8 mouse cellular contexts compared by ENCODE assay signal in the genomic region with DNA sequence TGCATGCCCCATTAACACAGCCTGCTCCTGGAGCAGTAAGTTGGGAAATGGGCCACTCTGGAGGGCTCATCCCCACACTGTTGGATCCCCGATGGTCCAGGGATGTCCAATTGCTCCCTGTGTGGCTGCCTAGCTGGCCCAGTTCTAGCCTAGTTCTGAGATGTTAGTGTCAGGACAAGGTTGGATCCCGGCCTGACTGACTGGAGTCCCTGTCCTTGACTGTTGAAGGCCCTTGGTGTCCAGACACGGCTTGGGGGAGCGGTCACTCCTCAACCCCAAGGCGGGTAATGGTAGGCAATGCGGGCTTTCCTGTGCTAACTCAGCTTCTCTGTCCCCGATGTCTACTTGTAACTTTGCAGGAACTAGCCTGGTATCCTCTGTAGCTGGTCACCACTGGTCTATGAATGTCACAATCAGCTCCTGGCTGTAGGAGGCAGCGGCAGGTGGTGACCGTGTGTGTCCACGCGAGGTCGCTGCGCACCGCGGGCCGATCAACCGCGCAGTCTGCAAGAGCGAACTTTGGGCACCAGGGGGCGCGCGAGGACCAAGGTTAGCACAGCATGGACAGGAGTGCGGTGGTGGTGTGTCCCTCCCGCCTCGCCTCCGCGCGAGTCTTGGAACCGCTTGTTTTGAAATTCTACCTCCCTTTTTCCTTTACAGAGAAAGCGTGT. TPM values are rescaled to one million over a fixed set of nuclear protein-coding genes. Genes with fewer than 3 reads are reported as not detected.
DNase-seq lines count a peak whose midpoint lies in the region; ATAC-seq and TF ChIP-seq lines count a peak whose summit lies in the region.

No protein-coding gene starts in this region.

- no peak overlapping the region for H3K9ac ChIP-seq in intestine, postnatal 0 days (ENCODE audit: low read depth, low read length)
- peak overlapping the region; percentile 31; the same call in 1 of the 2 replicates for H3K9ac ChIP-seq in midbrain, embryonic 11.5 days (ENCODE audit: low read length)

- intact Hi-C loops in left cerebral cortex, postnatal 36 days (cut with DNase I), result loop anchor here (2.0 to 10.0 kb wide), 7 partner anchors 73 to 1357 kb away; no protein-coding TSS in a partner anchor

- no peak overlapping the region for H3K4me3 ChIP-seq in intestine, postnatal 0 days (ENCODE audit: low read depth, low read length)
- H3K4me3 ChIP-seq in midbrain, embryonic 11.5 days (ENCODE audit: low read depth, low read length), result 0 out of 2 replicates have a peak overlapping the region, but pooled peaks have one; percentile 10

- no peaks in the 10 kb centered on the region for H3K27me3 ChIP-seq in intestine, postnatal 0 days (replicated peaks; ENCODE audit: control insufficient read depth, insufficient read depth, low read length)
- H3K27me3 ChIP-seq in midbrain, embryonic 11.5 days (ENCODE audit: control insufficient read depth, insufficient read depth, low read length), result no peaks in the 10 kb centered on the region; the same call in 1 of the 2 replicates

- no peaks in the 10 kb centered on the region for H3K4me1 ChIP-seq in intestine, postnatal 0 days (replicated peaks; ENCODE audit: control insufficient read depth, insufficient read depth, low read length)
- H3K4me1 ChIP-seq in midbrain, embryonic 11.5 days (ENCODE audit: control insufficient read depth, insufficient read depth, low read length), result peaks cover 2% of the 10 kb centered on the region; the same call in 1 of the 2 replicates

- DNase-seq in adrenal gland, adult 8-10 months, result peak; percentile 84
- peak; percentile 96 for DNase-seq in embryo, embryonic 9.5 days (ENCODE audit: extremely low spot score)
- DNase-seq in left cerebral cortex, postnatal 36 days (ENCODE audit: low spot score in 2 of 2), result peak; percentile 93 to 94
- DNase-seq in midbrain, embryonic 11.5 days (ENCODE audit: low spot score, missing footprints), result peak; percentile 100
- peak; percentile 100 for DNase-seq in right cerebral cortex, postnatal 4 days
- DNase-seq in yolk sac, embryonic 10.5 days (ENCODE audit: low spot score), result peak; percentile 88

- H3K36me3 ChIP-seq in intestine, postnatal 0 days (ENCODE audit: control insufficient read depth, insufficient read depth), result no peaks in the 10 kb centered on the region
- no peaks in the 10 kb centered on the region for H3K36me3 ChIP-seq in midbrain, embryonic 11.5 days (ENCODE audit: control insufficient read depth, insufficient read depth, low read length)

- peak; percentile 100 for TF ChIP-seq CTCF in intestine, postnatal 0 days (IDR thresholded peaks at IDR 0.05; ENCODE audit: low read depth)

- WGBS in intestine, postnatal 0 days, result 14% methylated on average over 30 of the region's 30 CpGs
- 16% methylated on average over 30 of the region's 30 CpGs for WGBS in midbrain, embryonic 11.5 days

- no peak overlapping the region for H3K27ac ChIP-seq in intestine, postnatal 0 days (ENCODE audit: low read depth, low read length)
- H3K27ac ChIP-seq in midbrain, embryonic 11.5 days (ENCODE audit: low read depth, low read length), result no peak overlapping the region

- peak; percentile 99 for ATAC-seq in granulocyte monocyte progenitor cell, adult 5-6 weeks (replicated peaks; ENCODE audit: poor library complexity, severe bottlenecking)
- peak; percentile 85 for ATAC-seq in intestine, postnatal 0 days
- ATAC-seq in midbrain, embryonic 11.5 days (ENCODE audit: low FRiP score), result peak; percentile 94

- H3K4me2 ChIP-seq in intestine, postnatal 0 days (replicated peaks; ENCODE audit: low read depth), result peak overlapping the region; percentile 43
- peak overlapping the region; percentile 52; the same call in 1 of the 2 replicates for H3K4me2 ChIP-seq in midbrain, embryonic 11.5 days

- no peaks in the 10 kb centered on the region for H3K9me3 ChIP-seq in intestine, postnatal 0 days (ENCODE audit: control insufficient read depth)
- no peaks in the 10 kb centered on the region for H3K9me3 ChIP-seq in midbrain, embryonic 11.5 days (ENCODE audit: control insufficient read depth, low read length)

RNA-seq across cellular contexts. Expression of a gene that starts 40.7 kb away (rescaled TPM):
- total RNA-seq in adrenal gland, adult 8-10 months (2022), result 100 to 1,000 TPM in 1 of 4 experiments, 10 to 100 TPM in 3; 81.5 to 105 (median 87.5) TPM
- 116 and 124 TPM in 2 replicates for total RNA-seq in granulocyte monocyte progenitor cell, adult 5-6 weeks (2014; fragmentation: Nextera tagmentation)
- 181 and 185 TPM in 2 replicates for total RNA-seq in granulocyte monocyte progenitor cell, adult 5-6 weeks (2017)
- 127 and 129 TPM in 2 replicates for polyA plus RNA-seq in intestine, postnatal 0 days (2015; fragmentation: Nextera tagmentation; extraction: Ambion mirVana)
- 100 to 1,000 TPM in 1 of 2 experiments, 10 to 100 TPM in 1; 93.5 to 100 TPM for total RNA-seq in left cerebral cortex, postnatal 36 days (2021)
- polyA plus RNA-seq in midbrain, embryonic 11.5 days (2014; fragmentation: Nextera tagmentation; extraction: Ambion mirVana), result 333 and 344 TPM in 2 replicates
